Mouse (Mus musculus): ENCODE results near the gene Btbd17.

The Btbd17 gene

GRCm38 (mm10) chr11:114764820-114765818 is 30.6 kb downstream of the Btbd17 start, which contains the start of gene Kif19a:
Gene Kif19a, plus strand, starts transcription at chr11:114765388.
- DNase-seq (ENCODE audit: low read depth): peak; percentile 58

- DNase-seq (ENCODE audit: low read depth): no peak
Observed at GRCm38 (mm10) chr11:114747564-114748138, 48.1 kb downstream of the Btbd17 start.

DNA sequence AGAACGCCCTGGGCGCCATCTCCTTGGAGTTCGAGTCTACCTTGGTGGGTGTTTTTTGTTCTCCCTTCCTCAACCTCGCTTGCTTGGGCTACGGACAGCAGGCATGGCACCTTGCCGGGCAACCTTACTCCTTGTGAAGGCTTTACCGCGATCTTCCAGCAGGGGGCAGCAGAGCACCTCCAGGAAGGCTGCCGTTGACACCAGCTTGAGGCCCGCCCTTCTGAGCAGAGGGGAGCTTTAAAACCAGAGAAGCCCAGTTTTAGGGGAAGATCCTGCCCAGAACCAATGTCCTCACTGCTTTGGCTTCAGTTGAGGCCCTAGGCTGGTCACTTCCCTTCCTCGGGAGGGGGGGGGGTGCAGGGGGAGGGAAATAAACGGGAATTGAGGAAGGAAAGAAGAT is 50.6 kb downstream of the Btbd17 start:
- peak; percentile 88 for DNase-seq (ENCODE audit: low read depth)

DNA sequence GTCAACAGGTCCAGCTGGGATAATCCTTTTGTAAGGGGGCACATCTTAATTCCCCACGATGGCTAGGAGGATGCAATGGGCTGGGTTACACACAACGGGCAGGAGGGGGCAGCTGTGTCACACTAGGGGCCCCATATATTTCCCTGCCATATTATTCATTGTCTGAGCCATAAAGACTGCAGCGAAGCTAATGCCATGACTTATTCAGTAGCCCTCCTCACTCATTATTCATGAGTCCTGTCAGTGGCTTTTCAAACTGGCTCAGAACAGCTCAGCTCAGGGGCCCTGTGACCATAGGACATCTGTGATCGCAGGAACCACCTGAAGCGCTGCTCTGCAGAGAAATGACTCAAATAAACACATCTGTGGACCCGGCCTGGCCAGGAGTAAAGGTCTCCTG is 54.3 kb downstream of the Btbd17 start:
- no peak for DNase-seq (ENCODE audit: low read depth)

Data from induced T-regulatory cell, adult 2 months (primary cell).